Mouse (Mus musculus): ENCODE measurements at regions not wholly inside any gene's neighbourhood (a gene's known extent, or its start where the extent isn't known, plus 50 kb on each side); places are given as distances from the start of the nearest gene placed in this dataset.

GRCm38 (mm10) chr3:38541296-38541695, 56.7 kb upstream of the Ankrd50 start:
- ChIA-PET CTCF (interaction anchor here (0.9 to 1.8 kb wide), 2 partner anchors 10 to 14 kb away, joined by 3 to 5 read pairs; no protein-coding TSS in a partner anchor), POLR2A (no interaction called here)
- ATAC-seq, result no peak
- in situ Hi-C loops (cut with MboI; ENCODE audit: low pct_unique_long_range_greater_than_20kb), result no loop called here
- H3K27me3 ChIP-seq, result no peaks in the 10 kb centered on the region
- TF ChIP-seq CTCF (IDR thresholded peaks at IDR 0.05), result no peak
- DNase-seq (ENCODE audit: low read depth, low spot score), result no peak

- CTCF ChIA-PET, result interaction anchor here (1.1 kb wide), 1 partner anchor 10 kb away, joined by 3 read pairs; no protein-coding TSS in a partner anchor
- POLR2A ChIA-PET, result no interaction called here
- DNase-seq (ENCODE audit: low read depth, low spot score), result no peak
- ATAC-seq, result no peak
- H3K27me3 ChIP-seq, result no peaks in the 10 kb centered on the region
- in situ Hi-C loops (cut with MboI; ENCODE audit: low pct_unique_long_range_greater_than_20kb), result no loop called here
- TF ChIP-seq CTCF (IDR thresholded peaks at IDR 0.05), result no peak
Measured at GRCm38 (mm10) chr3:38538309-38538708, 53.7 kb upstream of the Ankrd50 start.

GRCm38 (mm10) chr3:38537770-38538169, 53.1 kb upstream of the Ankrd50 start:
- CTCF ChIA-PET, result interaction anchor here (1.1 kb wide), 1 partner anchor 10 kb away, joined by 3 read pairs; no protein-coding TSS in a partner anchor
- ATAC-seq, result no peak
- no peak for DNase-seq (ENCODE audit: low read depth, low spot score)
- TF ChIP-seq CTCF (IDR thresholded peaks at IDR 0.05), result no peak
- in situ Hi-C loops (cut with MboI; ENCODE audit: low pct_unique_long_range_greater_than_20kb), result no loop called here
- POLR2A ChIA-PET, result no interaction called here
- H3K27me3 ChIP-seq, result no peaks in the 10 kb centered on the region
